9 mouse cellular contexts compared by ENCODE assay signal in genomic region chr1:182506229-182506986, GRCm38 (mm10). TPM values are rescaled to one million over a fixed set of nuclear protein-coding genes. Genes with fewer than 3 reads are reported as not detected.
A peak's percentile ranks its signal among the peaks of the same experiment; 100 is the strongest.
DNase-seq lines count a peak whose midpoint lies in the region; ATAC-seq and TF ChIP-seq lines count a peak whose summit lies in the region.
"Had no signal": no experiment of that assay in that cellular context is flagged by ENCODE, and none has a peak within 500 bp of the region (broad histone marks: within the 10 kb centered on the region; RNA-seq: fewer than 3 reads in every experiment).

No protein-coding gene starts in this region.

- 0 out of 2 replicates have a peak overlapping the region, but pooled peaks have one; percentile 18 for H3K4me2 ChIP-seq in heart, embryonic 12.5 days
- no peak overlapping the region for H3K4me2 ChIP-seq in forebrain, embryonic 14.5 days (ENCODE audit: low read length)

- H3K4me3 ChIP-seq in left cerebral cortex, adult 2 months = no peak overlapping the region
- H3K4me3 ChIP-seq in heart, embryonic 12.5 days = no peak overlapping the region
- no peak overlapping the region for H3K4me3 ChIP-seq in forebrain, embryonic 14.5 days (ENCODE audit: low read depth, low read length)

- H3K9me3 ChIP-seq in heart, embryonic 12.5 days (replicated peaks) = no peaks in the 10 kb centered on the region
- no peaks in the 10 kb centered on the region for H3K9me3 ChIP-seq in forebrain, embryonic 14.5 days (replicated peaks; ENCODE audit: control insufficient read depth, low read length)

- DNase-seq in left cerebral cortex, adult 2 months (ENCODE audit: extremely low spot score in 1 of 2, low spot score in 2 of 2) = no peak
- DNase-seq in left cerebral cortex, postnatal 4 days = no peak
- peak; percentile 63 for DNase-seq in adrenal gland, postnatal 10 days
- DNase-seq in kidney, postnatal 4 days = peak; percentile 58 to 68
- peak; percentile 72 for DNase-seq in naive thymus-derived CD4-positive, alpha-beta T cell, adult 2 months (ENCODE audit: low read depth)
- no peak for DNase-seq in B cell, adult 2 months
- DNase-seq in forebrain, embryonic 14.5 days (ENCODE audit: low spot score) = no peak

- H3K4me1 ChIP-seq in heart, embryonic 12.5 days (replicated peaks) = peaks cover 66% of the 10 kb centered on the region
- no peaks in the 10 kb centered on the region for H3K4me1 ChIP-seq in forebrain, embryonic 14.5 days (ENCODE audit: control insufficient read depth, insufficient read depth, low read length)

- ATAC-seq in heart, embryonic 12.5 days (ENCODE audit: insufficient number of reproducible peaks, low FRiP score) = peak; percentile 72; the same call in 1 of the 2 replicates
- ATAC-seq in forebrain, embryonic 14.5 days = no peak

- no peaks in the 10 kb centered on the region for H3K27me3 ChIP-seq in heart, embryonic 12.5 days (replicated peaks)
- H3K27me3 ChIP-seq in forebrain, embryonic 14.5 days (replicated peaks; ENCODE audit: control insufficient read depth, insufficient read depth, low read length) = no peaks in the 10 kb centered on the region

- intact Hi-C loops in left cerebral cortex, adult 2 months (cut with DNase I) = no loop called here
- intact Hi-C loops in left cerebral cortex, postnatal 4 days (cut with DNase I) = no loop called here

- peak overlapping the region; percentile 50 for H3K27ac ChIP-seq in left cerebral cortex, adult 2 months
- peak overlapping the region; percentile 79 for H3K27ac ChIP-seq in heart, embryonic 12.5 days (ENCODE audit: poor library complexity, severe bottlenecking)
- no peak overlapping the region for H3K27ac ChIP-seq in forebrain, embryonic 14.5 days (ENCODE audit: low read depth, low read length)

- peaks cover 39% of the 10 kb centered on the region for H3K36me3 ChIP-seq in heart, embryonic 12.5 days
- H3K36me3 ChIP-seq in forebrain, embryonic 14.5 days (ENCODE audit: control insufficient read depth, insufficient read depth, low read length) = peaks cover 29% of the 10 kb centered on the region

- TF ChIP-seq CTCF in left cerebral cortex, adult 2 months (IDR thresholded peaks at IDR 0.05) = no peak; the same call in 1 of the 2 replicates

- WGBS in heart, embryonic 12.5 days = 24% methylated on average over 7 of the region's 7 CpGs
- WGBS in forebrain, embryonic 14.5 days = 72% methylated on average over 7 of the region's 7 CpGs

- H3K9ac ChIP-seq in heart, embryonic 12.5 days = peak overlapping the region; percentile 13; the same call in 1 of the 2 replicates
- no peak overlapping the region for H3K9ac ChIP-seq in forebrain, embryonic 14.5 days (ENCODE audit: low read length)

RNA-seq across cellular contexts. Expression of gene Capn2, which starts 11.0 kb away (rescaled TPM):
- total RNA-seq in left cerebral cortex, adult 2 months (2021) = 10 to 100 TPM; 61.2 to 63.7 TPM
- total RNA-seq in left cerebral cortex, postnatal 4 days (2021) = 10 to 100 TPM; 77.0 to 82.5 TPM
- total RNA-seq in adrenal gland, postnatal 10 days (2021) = 10 to 100 TPM; 79.3 to 94.3 TPM
- 119 and 123 TPM in 2 replicates for polyA plus RNA-seq in heart, embryonic 12.5 days (2016; fragmentation: Nextera tagmentation; extraction: Ambion mirVana)
- polyA plus RNA-seq in forebrain, embryonic 14.5 days (2014; fragmentation: Nextera tagmentation; extraction: Ambion mirVana) = 39.6 and 53.5 TPM in 2 replicates

RNA-seq across cellular contexts. Expression of gene Capn8, which starts 58.4 kb away (rescaled TPM):
- total RNA-seq in left cerebral cortex, adult 2 months (2021) = not detected
- not detected for total RNA-seq in left cerebral cortex, postnatal 4 days (2021)
- total RNA-seq in adrenal gland, postnatal 10 days (2021) = not detected
- not detected in 2 replicates for polyA plus RNA-seq in heart, embryonic 12.5 days (2016; fragmentation: Nextera tagmentation; extraction: Ambion mirVana)
- 0.06 TPM in 1 of 2 replicates, not detected in the other for polyA plus RNA-seq in forebrain, embryonic 14.5 days (2014; fragmentation: Nextera tagmentation; extraction: Ambion mirVana)
- total RNA-seq: neutrophil, adult 5-6 weeks had no signal

Comparison
In these comparisons a context has a peak if more than half of its experiments do, and no peak if none do; other contexts are left out.
1. DNase-seq: peak in adrenal gland, postnatal 10 days (single experiment), kidney, postnatal 4 days (2 of 2) and naive thymus-derived CD4-positive, alpha-beta T cell, adult 2 months (single experiment); none in left cerebral cortex, adult 2 months (0 of 2), left cerebral cortex, postnatal 4 days (single experiment), B cell, adult 2 months (0 of 2) and forebrain, embryonic 14.5 days (single experiment).